Mouse (Mus musculus) neural tube, embryonic 10.5 days (tissue): ENCODE data around the gene Pgghg.

ENCODE experiments used
- DNase-seq: peaks from one replicate; pipeline ENCODE4 v3.0.0-alpha.2; 2017; ENCODE audit warnings: low spot score; ENCODE audit errors: extremely low spot score

Gene Pgghg

GRCm38 (mm10) chr7:140941222-140942051 is at the start of gene Pgghg:
TSS of gene Pgghg (plus strand) at chr7:140941391.
- DNase-seq, result peak; percentile 89

- no peak for DNase-seq
Observed at GRCm38 (mm10) chr7:140894031-140894430, 47.2 kb upstream of the Pgghg start.

DNA sequence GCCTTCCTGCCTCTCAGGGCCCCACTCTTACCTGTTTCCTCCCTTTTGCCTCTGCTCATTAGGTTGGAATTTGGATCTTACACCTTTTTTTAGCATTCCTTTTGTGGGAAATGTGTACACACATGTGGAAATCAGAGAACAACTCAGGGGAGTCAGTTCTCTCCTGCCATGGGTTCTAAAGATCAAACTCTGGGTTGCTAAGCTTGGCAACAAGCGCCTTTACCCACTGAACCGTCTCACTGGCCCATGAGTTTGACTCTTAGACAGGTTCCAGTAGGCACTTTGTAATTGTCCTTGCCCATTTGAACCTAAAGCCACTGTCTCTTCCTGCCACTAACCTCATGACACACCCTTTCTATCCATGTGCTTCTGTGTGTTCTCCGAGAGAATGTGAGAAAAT is 46.6 kb upstream of the Pgghg start:
- DNase-seq, result no peak

DNA sequence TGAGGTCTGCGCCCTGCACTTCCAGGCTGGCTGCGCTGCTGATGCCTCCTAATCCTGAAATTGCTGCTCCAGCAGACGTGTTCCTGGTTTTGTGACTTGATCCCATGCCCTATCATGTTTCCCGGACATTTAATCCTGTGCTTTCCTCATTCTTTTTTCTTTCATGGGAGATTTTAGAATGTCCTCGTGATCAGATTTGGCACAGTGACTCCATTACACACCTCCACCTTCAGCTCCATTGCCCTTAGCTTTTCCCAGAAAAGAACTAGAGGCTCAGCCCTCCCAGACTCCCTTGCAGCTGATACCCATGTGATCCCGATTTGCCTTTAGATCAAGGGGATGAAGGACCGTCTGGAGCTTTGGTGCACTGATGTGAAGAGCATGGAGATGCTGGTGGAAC is 43.3 kb upstream of the Pgghg start:
- no peak for DNase-seq

- DNase-seq, result no peak
Observed at GRCm38 (mm10) chr7:140899121-140899520, 42.1 kb upstream of the Pgghg start.

- DNase-seq, result no peak
Observed at GRCm38 (mm10) chr7:140900220-140900619, 41.0 kb upstream of the Pgghg start, which contains the start of gene Cox8b. TSS of gene Cox8b (minus strand) at chr7:140900446.

DNA sequence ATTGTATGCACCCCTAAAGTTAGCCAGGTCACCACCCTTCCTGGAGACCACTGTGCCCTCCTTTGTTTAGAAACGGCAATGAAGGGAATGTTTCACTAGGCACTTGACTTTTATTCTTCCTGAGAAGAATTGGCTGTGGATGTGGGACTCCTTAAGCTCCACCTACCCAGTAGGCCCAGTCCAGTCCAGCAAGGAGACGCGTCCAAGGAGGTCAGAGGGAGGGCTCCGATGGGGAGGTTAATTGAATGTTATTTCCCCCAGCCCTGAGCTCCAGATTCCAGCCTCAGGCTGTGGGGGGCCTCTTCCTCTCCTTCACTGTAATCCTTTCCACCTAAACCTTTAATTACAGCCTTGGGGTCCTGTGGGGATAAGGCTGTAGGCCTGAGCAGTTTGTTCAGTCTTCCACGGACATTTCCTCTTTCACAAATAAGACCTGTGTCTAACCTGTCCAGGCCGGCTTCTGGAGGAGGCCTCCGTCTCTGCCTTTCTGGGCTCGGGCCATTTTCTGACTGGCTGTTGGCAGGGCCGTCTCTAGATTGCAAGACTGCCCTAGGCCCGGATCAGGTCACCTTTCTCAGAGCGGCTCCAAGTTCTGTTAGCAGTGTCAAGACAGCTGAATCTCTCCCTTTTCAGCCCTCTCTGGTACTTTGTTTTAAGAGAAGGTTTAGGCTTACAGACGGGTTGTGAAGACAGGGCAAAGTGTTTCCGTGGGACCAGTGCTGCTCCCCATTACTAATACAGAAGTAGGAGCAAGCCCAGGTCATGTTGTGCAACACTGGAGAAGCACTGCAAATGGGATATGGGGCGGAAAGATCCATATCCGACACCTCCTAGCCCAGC is 38.9 kb upstream of the Pgghg start:
- DNase-seq, result no peak

GRCm38 (mm10) chr7:140903212-140903611 is 38.0 kb upstream of the Pgghg start:
- DNase-seq, result peak; percentile 89

- DNase-seq, result no peak
Observed at GRCm38 (mm10) chr7:140905642-140906081, 35.5 kb upstream of the Pgghg start.

GRCm38 (mm10) chr7:140907131-140907530 is 34.1 kb upstream of the Pgghg start:
- no peak for DNase-seq

- DNase-seq, result no peak
Observed at GRCm38 (mm10) chr7:140907697-140908096, 33.5 kb upstream of the Pgghg start.

DNA sequence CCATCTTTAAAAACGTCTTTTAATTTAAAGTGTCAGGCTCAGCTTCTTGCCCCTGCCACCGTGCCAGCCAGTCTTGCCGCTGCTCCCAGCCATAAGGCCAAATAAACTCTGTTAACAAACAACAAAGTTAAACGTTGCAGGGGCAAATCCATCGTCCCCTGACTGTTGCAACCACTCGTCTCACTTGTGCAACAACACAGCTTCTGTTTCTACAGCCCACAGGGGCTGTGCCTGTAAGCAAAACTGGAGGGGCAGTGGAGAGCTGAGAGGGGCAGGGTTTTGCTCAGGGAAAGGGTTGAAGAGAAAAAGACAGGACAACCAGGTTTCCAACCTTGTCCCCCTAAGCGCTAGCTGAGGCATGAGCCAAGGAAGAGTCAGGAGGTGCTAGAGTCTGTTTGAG is 33.0 kb upstream of the Pgghg start:
- DNase-seq, result no peak

- peak; percentile 85 for DNase-seq
Observed at GRCm38 (mm10) chr7:140908634-140909107, 32.5 kb upstream of the Pgghg start.

DNA sequence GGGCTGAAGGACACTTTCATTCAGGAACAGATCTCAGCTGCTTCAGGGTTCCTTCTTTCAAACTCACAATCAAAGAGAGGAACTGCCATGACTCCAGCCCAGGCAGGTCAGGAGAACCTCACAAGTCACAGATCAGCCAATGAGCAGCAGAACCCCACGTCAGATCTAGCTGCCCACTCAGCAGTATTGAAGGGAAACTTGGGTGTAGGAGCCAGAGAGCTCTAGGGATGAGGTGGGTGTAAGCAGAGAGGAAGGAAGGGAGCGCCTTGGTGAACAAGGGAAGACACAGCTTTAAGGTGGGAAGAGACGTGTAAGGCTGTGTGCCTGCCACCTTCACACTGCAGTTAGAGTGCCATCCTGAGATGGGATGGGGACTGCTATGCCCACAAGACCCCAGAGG is 28.9 kb upstream of the Pgghg start:
- DNase-seq, result no peak

- no peak for DNase-seq
Observed at GRCm38 (mm10) chr7:140912846-140913482, 28.2 kb upstream of the Pgghg start.

GRCm38 (mm10) chr7:140914031-140914690 is 27.0 kb upstream of the Pgghg start:
- DNase-seq, result no peak

DNA sequence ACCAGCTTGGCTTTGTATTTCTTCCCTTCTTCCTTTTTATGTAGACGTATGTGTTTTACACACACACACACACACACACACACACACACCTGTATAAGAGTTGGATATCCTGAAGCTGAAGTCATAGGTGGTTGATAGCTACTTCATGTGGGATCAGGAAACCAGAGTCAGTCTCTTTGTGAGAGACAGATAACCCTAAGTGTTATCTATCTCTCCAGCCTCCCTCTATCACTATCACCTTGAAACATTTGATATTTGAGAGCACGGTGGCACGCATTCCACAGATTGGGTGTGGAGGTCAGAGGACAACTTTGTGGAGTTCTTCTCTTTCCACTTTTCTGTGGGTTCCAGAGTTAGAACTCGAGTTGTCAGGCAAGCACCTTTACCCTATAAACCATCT is 21.3 kb upstream of the Pgghg start:
- no peak for DNase-seq

GRCm38 (mm10) chr7:140920418-140921029 is 20.7 kb upstream of the Pgghg start, which contains the start of gene Nlrp6:
TSS of gene Nlrp6 (plus strand) at chr7:140920902.
- no peak for DNase-seq

DNA sequence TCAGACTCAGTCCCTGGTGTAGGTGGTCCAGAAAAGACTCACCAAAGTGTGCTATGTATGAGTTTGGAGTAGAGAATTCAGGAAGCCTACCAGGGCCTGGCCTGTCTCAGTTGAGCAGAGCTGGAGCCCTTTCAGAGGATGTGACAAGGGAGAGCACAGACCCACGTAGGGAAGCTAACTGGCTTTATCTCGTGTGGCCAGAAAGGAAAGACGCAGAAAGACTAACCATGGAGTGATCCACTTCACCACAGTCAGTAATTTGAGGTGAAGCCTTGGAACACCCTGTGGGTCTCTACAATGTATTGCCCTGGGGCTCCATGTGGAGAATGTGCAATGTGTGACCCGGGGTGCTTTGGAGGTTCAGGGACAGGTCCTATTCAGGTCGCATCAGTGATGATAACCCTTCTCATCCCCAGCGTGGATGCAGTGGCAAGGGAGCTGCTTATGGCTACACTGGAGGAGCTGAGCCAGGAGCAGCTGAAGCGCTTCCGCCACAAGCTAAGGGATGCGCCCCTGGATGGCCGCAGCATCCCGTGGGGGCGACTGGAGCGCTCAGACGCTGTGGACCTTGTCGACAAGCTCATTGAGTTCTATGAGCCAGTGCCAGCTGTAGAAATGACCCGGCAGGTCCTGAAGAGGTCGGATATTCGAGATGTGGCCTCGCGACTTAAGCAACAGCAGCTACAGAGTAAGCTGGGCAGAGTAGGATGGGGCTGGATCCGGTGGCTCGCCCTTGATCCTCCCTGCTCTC is 19.8 kb upstream of the Pgghg start:
- DNase-seq, result no peak
